ENCODE assay signal across 8 mouse cellular contexts in genomic region chr10:36507556-36507870, GRCm38 (mm10). TPM values are rescaled to one million over a fixed set of nuclear protein-coding genes. Genes with fewer than 3 reads are reported as not detected.
DNase-seq lines count a peak whose midpoint lies in the region; ATAC-seq and TF ChIP-seq lines count a peak whose summit lies in the region.

No protein-coding gene starts in this region.

- peaks cover 24% of the 10 kb centered on the region for H3K27me3 ChIP-seq in forebrain, embryonic 12.5 days
- H3K27me3 ChIP-seq in limb, embryonic 13.5 days = peaks cover 60% of the 10 kb centered on the region

- no peak for DNase-seq in layer of hippocampus, adult 2 months (ENCODE audit: low spot score in 2 of 2)
- DNase-seq in layer of hippocampus, adult 8-10 months (ENCODE audit: low spot score in 2 of 2) = no peak
- no peak for DNase-seq in cerebellum, adult 18-20 months
- no peak for DNase-seq in frontal cortex, adult 2 months (ENCODE audit: extremely low spot score in 1 of 2, low spot score in 1 of 2)

- peaks cover 15% of the 10 kb centered on the region for H3K4me1 ChIP-seq in forebrain, embryonic 12.5 days
- peaks cover 18% of the 10 kb centered on the region for H3K4me1 ChIP-seq in limb, embryonic 13.5 days
- peaks cover 10% of the 10 kb centered on the region for H3K4me1 ChIP-seq in olfactory bulb, adult 2 months (ENCODE audit: control insufficient read depth, insufficient read depth, low read length)

- no peaks in the 10 kb centered on the region for H3K9me3 ChIP-seq in forebrain, embryonic 12.5 days
- H3K9me3 ChIP-seq in limb, embryonic 13.5 days = no peaks in the 10 kb centered on the region

- H3K9ac ChIP-seq in forebrain, embryonic 12.5 days = peak overlapping the region; percentile 58
- H3K9ac ChIP-seq in limb, embryonic 13.5 days = peak overlapping the region; percentile 66

- no peak for ATAC-seq in forebrain, embryonic 12.5 days (ENCODE audit: low FRiP score)
- ATAC-seq in limb, embryonic 13.5 days (ENCODE audit: low FRiP score, low read depth) = peak; percentile 28; the same call in 1 of the 2 replicates
- no peak for ATAC-seq in inflammation-experienced regulatory T-cells, adult 6 months

- no peak for TF ChIP-seq POLR2A in olfactory bulb, adult 2 months (IDR thresholded peaks at IDR 0.05; ENCODE audit: insufficient read depth, low read depth, low read length)

- peak overlapping the region; percentile 93 for H3K4me2 ChIP-seq in forebrain, embryonic 12.5 days
- H3K4me2 ChIP-seq in limb, embryonic 13.5 days (replicated peaks) = peak overlapping the region; percentile 99

- no peak for TF ChIP-seq CTCF in layer of hippocampus, adult 2 months (conservative IDR thresholded peaks at IDR 0.05)
- TF ChIP-seq CTCF in olfactory bulb, adult 2 months (IDR thresholded peaks at IDR 0.05; ENCODE audit: insufficient read depth, low read depth, low read length) = no peak

- 0% methylated on average over 15 of the region's 15 CpGs for WGBS in forebrain, embryonic 12.5 days
- WGBS in limb, embryonic 13.5 days = under 1% methylated on average over 15 of the region's 15 CpGs
- WGBS in olfactory bulb, adult 2 months = 1% methylated on average over 15 of the region's 15 CpGs

- no peak overlapping the region for H3K27ac ChIP-seq in layer of hippocampus, adult 2 months
- H3K27ac ChIP-seq in forebrain, embryonic 12.5 days = no peak overlapping the region
- no peak overlapping the region for H3K27ac ChIP-seq in limb, embryonic 13.5 days
- no peak overlapping the region for H3K27ac ChIP-seq in olfactory bulb, adult 2 months (ENCODE audit: insufficient read depth, low read depth, low read length)

- no peaks in the 10 kb centered on the region for H3K36me3 ChIP-seq in forebrain, embryonic 12.5 days (replicated peaks)
- no peaks in the 10 kb centered on the region for H3K36me3 ChIP-seq in limb, embryonic 13.5 days

- peak overlapping the region; percentile 69 for H3K4me3 ChIP-seq in layer of hippocampus, adult 2 months
- H3K4me3 ChIP-seq in forebrain, embryonic 12.5 days (replicated peaks) = peak overlapping the region; percentile 69
- peak overlapping the region; percentile 68 for H3K4me3 ChIP-seq in limb, embryonic 13.5 days
- peak overlapping the region; percentile 67 for H3K4me3 ChIP-seq in olfactory bulb, adult 2 months (ENCODE audit: insufficient read depth, low read depth, low read length)

RNA-seq across cellular contexts. Expression of gene Hs3st5, which starts 0.9 kb away (rescaled TPM):
- 1 to 10 TPM; 1.3 to 1.5 TPM for total RNA-seq in layer of hippocampus, adult 2 months (2021)
- total RNA-seq in layer of hippocampus, adult 8-10 months (2022) = 1 to 10 TPM; 1.3 to 2.3 (median 1.8) TPM
- 3.8 and 4.1 TPM in 2 replicates for polyA plus RNA-seq in forebrain, embryonic 12.5 days (2016; fragmentation: Nextera tagmentation; extraction: Ambion mirVana)
- 1.3 and 1.5 TPM in 2 replicates for polyA plus RNA-seq in limb, embryonic 13.5 days (2015; fragmentation: Nextera tagmentation; extraction: Ambion mirVana)
- not detected in 2 replicates for polyA plus RNA-seq in olfactory bulb, adult 2 months (2012; ENCODE audit: insufficient read depth, insufficient read length, low replicate concordance, missing spikeins)
- not detected for polyA plus RNA-seq in inflammation-experienced regulatory T-cells, adult 6 months (2017; shearing (Covaris generic))
- polyA plus RNA-seq in frontal cortex, adult 2 months (2012; rRNA removed) = 8.5 and 10.8 TPM in 2 replicates
